Mouse (Mus musculus) MEL (cell line): ENCODE data around the gene Psd. TPM values are rescaled to one million over a fixed set of nuclear protein-coding genes. Genes with fewer than 3 reads are reported as not detected.

ENCODE experiments used
- DNase-seq: peaks from one replicate; pipeline ENCODE4 v3.0.0; 2011; ENCODE audit warnings: low read depth, low spot score
- H3K27ac ChIP-seq: 2 replicates; pipeline ENCODE4 v1.5.1; 2012; ENCODE audit warnings: low read depth, mild to moderate bottlenecking, control low read depth, low read length, moderate library complexity; ENCODE audit not compliant: control insufficient read depth
- H3K27me3 ChIP-seq, 2 experiments: fragments of 150-350 bp in 1 of 2; sonication (generic) in 1 of 2; 2 replicates each; pipeline ENCODE4 v1.6.1; 2012; ENCODE audit warnings: low read length in 2 of 2, mild to moderate bottlenecking in 2 of 2, improper control_type of control experiment in 1 of 2, moderate library complexity in 1 of 2; ENCODE audit not compliant: insufficient read depth in 2 of 2, control insufficient read depth in 1 of 2
- H3K36me3 ChIP-seq, 2 experiments: 2 replicates each; pipeline ENCODE4 v1.6.1; 2012 to 2014; ENCODE audit warnings: low read length in 2 of 2, improper control_type of control experiment in 1 of 2, inconsistent platforms in 1 of 2, mild to moderate bottlenecking in 1 of 2; ENCODE audit not compliant: insufficient read depth in 2 of 2, control insufficient read depth in 1 of 2
- H3K4me1 ChIP-seq, 2 experiments: fragments of 150-350 bp in 1 of 2; sonication (generic) in 1 of 2; 2 replicates each; pipeline ENCODE4 v1.6.1; 2012; ENCODE audit warnings: low read length in 2 of 2, improper control_type of control experiment in 1 of 2, mild to moderate bottlenecking in 1 of 2; ENCODE audit not compliant: insufficient read depth in 2 of 2, control insufficient read depth in 1 of 2
- H3K4me3 ChIP-seq, 2 experiments: fragments of 150-350 bp in 1 of 2; sonication (generic) in 1 of 2; 2 replicates each; pipeline ENCODE4 v1.5.1; 2012; ENCODE audit warnings: low read depth in 2 of 2, low read length in 2 of 2, mild to moderate bottlenecking in 2 of 2, moderate library complexity in 2 of 2, control low read depth in 1 of 2, improper control_type of control experiment in 1 of 2; ENCODE audit not compliant: control insufficient read depth in 1 of 2, insufficient read depth in 1 of 2
- H3K79me2 ChIP-seq: 2 replicates; pipeline ENCODE4 v1.6.1; 2012; ENCODE audit warnings: mild to moderate bottlenecking, low read length, moderate library complexity; ENCODE audit not compliant: control insufficient read depth, poor library complexity, insufficient read depth
- H3K9ac ChIP-seq: 2 replicates; pipeline ENCODE4 v1.6.1; 2012; ENCODE audit warnings: low read depth, mild to moderate bottlenecking, control low read depth, low read length, moderate library complexity; ENCODE audit not compliant: control insufficient read depth, poor library complexity, severe bottlenecking
- H3K9me3 ChIP-seq: fragments of 150-350 bp; sonication (generic); replicated peaks from 2 replicates; pipeline ENCODE4 v1.6.1; 2012; ENCODE audit warnings: mild to moderate bottlenecking, low read length, improper control_type of control experiment, moderate library complexity; ENCODE audit not compliant: insufficient read depth
- BHLHE40 ChIP-seq: IDR thresholded peaks from 2 replicates; pipeline ENCODE4 v1.6.1; 2012; ENCODE audit warnings: low read depth, mild to moderate bottlenecking, inconsistent platforms, low read length, improper control_type of control experiment, borderline replicate concordance
- CHD1 ChIP-seq: IDR thresholded peaks from 2 replicates; pipeline ENCODE4 v1.6.1; 2012; ENCODE audit warnings: low read depth, mild to moderate bottlenecking, inconsistent platforms, low read length, improper control_type of control experiment
- CHD2 ChIP-seq: IDR thresholded peaks from 2 replicates; pipeline ENCODE4 v1.6.1; 2011; ENCODE audit warnings: low read length, improper control_type of control experiment
- CTCF ChIP-seq, 3 experiments: IDR thresholded peaks in 2 of 3; conservative IDR thresholded peaks in 1 of 3; 2 replicates each; pipeline ENCODE4 v1.5.1; 2011 to 2012; ENCODE audit warnings: low read length in 3 of 3, low read depth in 2 of 3, mild to moderate bottlenecking in 2 of 3, improper control_type of control experiment in 1 of 3, inconsistent platforms in 1 of 3, mixed read lengths in 1 of 3, moderate library complexity in 1 of 3; ENCODE audit not compliant: control insufficient read depth in 1 of 3, insufficient read depth in 1 of 3, poor library complexity in 1 of 3, severe bottlenecking in 1 of 3
- E2F4 ChIP-seq: IDR thresholded peaks from 2 replicates; pipeline ENCODE4 v1.6.1; 2011; ENCODE audit warnings: low read depth, low read length, improper control_type of control experiment, borderline replicate concordance
- ELF1 ChIP-seq: IDR thresholded peaks from 2 replicates; pipeline ENCODE4 v1.6.1; 2014; ENCODE audit warnings: low read depth, mild to moderate bottlenecking, inconsistent platforms, low read length, improper control_type of control experiment, moderate library complexity
- EP300 ChIP-seq, 2 experiments: IDR thresholded peaks; 2 replicates each; pipeline ENCODE4 v1.6.1; 2011; ENCODE audit warnings: improper control_type of control experiment in 2 of 2, low read length in 2 of 2, low read depth in 1 of 2, mild to moderate bottlenecking in 1 of 2
- ETS1 ChIP-seq: IDR thresholded peaks from 2 replicates; pipeline ENCODE4 v1.6.1; 2012; ENCODE audit warnings: low read depth, mild to moderate bottlenecking, inconsistent platforms, low read length, improper control_type of control experiment, moderate library complexity
- GABPA ChIP-seq: IDR thresholded peaks from 2 replicates; pipeline ENCODE4 v1.6.1; 2012; ENCODE audit warnings: low read depth, mild to moderate bottlenecking, inconsistent platforms, low read length, improper control_type of control experiment, moderate library complexity
- GATA1 ChIP-seq: IDR thresholded peaks from 2 replicates; pipeline ENCODE4 v1.6.1; 2011; ENCODE audit warnings: low read depth, low read length, improper control_type of control experiment
- HCFC1 ChIP-seq: IDR thresholded peaks from 2 replicates; pipeline ENCODE4 v1.6.1; 2012; ENCODE audit warnings: low read depth, mild to moderate bottlenecking, inconsistent platforms, low read length, improper control_type of control experiment, moderate library complexity
- KAT2A ChIP-seq: conservative IDR thresholded peaks from 2 replicates; pipeline ENCODE4 v1.6.1; 2012; ENCODE audit warnings: low read depth, low read length, improper control_type of control experiment, inconsistent platforms
- MYB ChIP-seq: IDR thresholded peaks from 2 replicates; pipeline ENCODE4 v1.6.1; 2011; ENCODE audit warnings: mild to moderate bottlenecking, low read depth, low read length, improper control_type of control experiment
- MYC ChIP-seq: IDR thresholded peaks from 2 replicates; pipeline ENCODE4 v1.6.1; 2011; ENCODE audit warnings: low read depth, mild to moderate bottlenecking, low read length, improper control_type of control experiment, moderate library complexity
- NELFE ChIP-seq: IDR thresholded peaks from 2 replicates; pipeline ENCODE4 v1.6.1; 2011; ENCODE audit warnings: low read depth, low read length, improper control_type of control experiment
- POLR2A ChIP-seq, 2 experiments: IDR thresholded peaks; 2 replicates each; pipeline ENCODE4 v1.6.1; 2011 to 2012; ENCODE audit warnings: low read length in 2 of 2, mild to moderate bottlenecking in 2 of 2, control low read depth in 1 of 2, improper control_type of control experiment in 1 of 2, low read depth in 1 of 2, moderate library complexity in 1 of 2; ENCODE audit not compliant: control insufficient read depth in 1 of 2, insufficient read depth in 1 of 2, poor library complexity in 1 of 2
- POLR2AphosphoS2 ChIP-seq: IDR thresholded peaks from 2 replicates; pipeline ENCODE4 v1.6.1; 2011; ENCODE audit warnings: low read length, improper control_type of control experiment
- POLR2AphosphoS5 ChIP-seq: IDR thresholded peaks from 2 replicates; pipeline ENCODE4 v1.6.1; 2012; ENCODE audit warnings: low read depth, borderline replicate concordance, mild to moderate bottlenecking, inconsistent platforms, low read length, moderate library complexity, mixed read lengths
- RAD21 ChIP-seq: IDR thresholded peaks from 2 replicates; pipeline ENCODE4 v1.6.1; 2011; ENCODE audit warnings: mild to moderate bottlenecking, low read depth, low read length, improper control_type of control experiment
- RCOR1 ChIP-seq: IDR thresholded peaks from 2 replicates; pipeline ENCODE4 v1.6.1; 2012; ENCODE audit warnings: low read depth, mild to moderate bottlenecking, inconsistent platforms, low read length, improper control_type of control experiment
- SIN3A ChIP-seq: IDR thresholded peaks from 2 replicates; pipeline ENCODE4 v1.6.1; 2012; ENCODE audit warnings: low read length, improper control_type of control experiment, inconsistent platforms
- TAL1 ChIP-seq: IDR thresholded peaks from 2 replicates; pipeline ENCODE4 v1.6.1; 2012; ENCODE audit warnings: mild to moderate bottlenecking, inconsistent platforms, low read length, moderate library complexity, mixed read lengths
- UBTF ChIP-seq: IDR thresholded peaks from 2 replicates; pipeline ENCODE4 v1.6.1; 2012; ENCODE audit warnings: low read depth, mild to moderate bottlenecking, inconsistent platforms, low read length, improper control_type of control experiment, moderate library complexity, borderline replicate concordance; ENCODE audit not compliant: insufficient read depth
- USF2 ChIP-seq, 2 experiments: IDR thresholded peaks; 2 replicates each; pipeline ENCODE4 v1.6.1; 2011 to 2012; ENCODE audit warnings: improper control_type of control experiment in 2 of 2, low read length in 2 of 2, borderline replicate concordance in 1 of 2, inconsistent platforms in 1 of 2, low read depth in 1 of 2, mild to moderate bottlenecking in 1 of 2; ENCODE audit not compliant: insufficient read depth in 1 of 2
- ZC3H11A ChIP-seq: IDR thresholded peaks from 2 replicates; pipeline ENCODE4 v1.6.1; 2012; ENCODE audit warnings: low read depth, mild to moderate bottlenecking, inconsistent platforms, low read length, improper control_type of control experiment
- ZNF384 ChIP-seq: IDR thresholded peaks from 2 replicates; pipeline ENCODE4 v1.6.1; 2012; ENCODE audit warnings: low read depth, mild to moderate bottlenecking, inconsistent platforms, low read length, improper control_type of control experiment
- polyA plus RNA-seq, 2 experiments: library from polyadenylated mRNA; stranded (reverse) in 1 of 2; unstranded in 1 of 2; fragments of >175 nt in 1 of 2; fragments of >200 nt in 1 of 2; gene quantifications; 2 replicates each; pipeline versions ENCODE4 v1.2.1 to v1.2.4; 2012; ENCODE audit warnings: low replicate concordance in 2 of 2, low read depth in 1 of 2; ENCODE audit not compliant: insufficient read length in 2 of 2, insufficient read depth in 1 of 2, missing spikeins in 1 of 2
- total RNA-seq: library from RNA; depleted of rRNA; stranded (reverse); fragments of 300-350 nt; gene quantifications from 2 replicates; pipeline ENCODE4 v1.2.3, GENCODE M21; 2012

Psd gene
- total and polyA plus RNA-seq, 3 experiments: 4.5 to 17.2 TPM; not detected in 1

- peak overlapping the region; percentile 8; the same call in 1 of the 2 replicates for H3K9ac ChIP-seq
- no peaks in the 10 kb centered on the region for H3K79me2 ChIP-seq
- H3K27me3 ChIP-seq: no peaks in the 10 kb centered on the region
- TF ChIP-seq CHD2 (no peak), BHLHE40 (no peak), CHD1 (no peak), POLR2AphosphoS5 (no peak), RCOR1 (no peak; the same call in 1 of the 2 replicates)
- H3K4me1 ChIP-seq: peaks cover 14 to 30% of the 10 kb centered on the region in 2 experiments
- DNase-seq: no peak
- H3K4me3 ChIP-seq: no peak overlapping the region
- peak overlapping the region; percentile 88 for H3K27ac ChIP-seq
- H3K9me3 ChIP-seq: no peaks in the 10 kb centered on the region
- H3K36me3 ChIP-seq: peaks cover 0 to 16% of the 10 kb centered on the region in 2 experiments; a peak in 2 of 4 replicates
Observed at GRCm38 (mm10) chr19:46315752-46316610, 11.0 kb downstream of the Psd start.

GRCm38 (mm10) chr19:46314872-46315742, 11.8 kb downstream of the Psd start:
- Histone ChIP-seq H3K9ac (peak overlapping the region; percentile 40), H3K27ac (peak overlapping the region; percentile 88), H3K27me3 (no peaks in the 10 kb centered on the region), H3K9me3 (no peaks in the 10 kb centered on the region), H3K4me3 (peak overlapping the region; percentile 7 to 27), H3K36me3 (peaks cover 0 to 16% of the 10 kb centered on the region in 2 experiments; a peak in 2 of 4 replicates), H3K4me1 (peaks cover 14 to 30% of the 10 kb centered on the region in 2 experiments), H3K79me2 (no peaks in the 10 kb centered on the region)
- DNase-seq: peak; percentile 95
- TF ChIP-seq NELFE (peak; percentile 39), BHLHE40 (peak; percentile 73), CTCF (IDR thresholded peaks at IDR 0.05 in 2 of 3, conservative IDR thresholded peaks at IDR 0.05 in 1 of 3; ENCODE audit: control insufficient read depth in 1 of 3, insufficient read depth in 1 of 3, low read depth in 2 of 3, low read length in 3 of 3, poor library complexity in 1 of 3, severe bottlenecking in 1 of 3) (no peak), CHD2 (no peak), MYB (peak; percentile 69), POLR2AphosphoS5 (no peak), USF2 (IDR thresholded peaks at IDR 0.05; ENCODE audit: borderline replicate concordance in 1 of 2, insufficient read depth in 1 of 2, low read depth in 1 of 2, low read length in 2 of 2) (no peak), KAT2A (no peak), HCFC1 (no peak), E2F4 (no peak), ELF1 (no peak), SIN3A (peak; percentile 80), EP300 (IDR thresholded peaks at IDR 0.05; ENCODE audit: low read depth in 1 of 2, low read length in 2 of 2) (peak; percentile 85 to 93), POLR2AphosphoS2 (0 out of 2 replicates have a peak, but pooled peaks have one; percentile 29), TAL1 (peak; percentile 94), GABPA (no peak), GATA1 (peak; percentile 89), ZC3H11A (no peak; the same call in 1 of the 2 replicates), ETS1 (peak; percentile 66), RAD21 (no peak; the same call in 1 of the 2 replicates), ZNF384 (no peak), MYC (peak; percentile 86), POLR2A (IDR thresholded peaks at IDR 0.05; ENCODE audit: control insufficient read depth in 1 of 2, insufficient read depth in 1 of 2, low read depth in 1 of 2, low read length in 2 of 2, poor library complexity in 1 of 2) (peak in 1 of 2 experiments; percentile 53; a peak in 1 of 4 replicates), UBTF (no peak)
